Mouse (Mus musculus): ENCODE measurements around the gene Adgrg7. TPM values are rescaled to one million over a fixed set of nuclear protein-coding genes. Genes with fewer than 3 reads are reported as not detected.

The Adgrg7 gene
- total RNA-seq, 2 experiments from 2014 or later: not detected

- intact Hi-C loops (cut with DNase I): no loop called here
- DNase-seq: no peak
- no peak for TF ChIP-seq CTCF (IDR thresholded peaks at IDR 0.05)
- H3K27ac ChIP-seq: no peak overlapping the region
- H3K4me3 ChIP-seq: no peak overlapping the region
Observed at GRCm38 (mm10) chr16:56690715-56691114, 104.9 kb downstream of the Adgrg7 start.

GRCm38 (mm10) chr16:56686747-56687146 is 108.9 kb downstream of the Adgrg7 start:
- no peak for TF ChIP-seq CTCF (IDR thresholded peaks at IDR 0.05)
- Histone ChIP-seq H3K4me3 (no peak overlapping the region), H3K27ac (no peak overlapping the region)
- DNase-seq: no peak
- intact Hi-C loops (cut with DNase I): no loop called here

GRCm38 (mm10) chr16:56681010-56681645 is 114.5 kb downstream of the Adgrg7 start:
- TF ChIP-seq CTCF (IDR thresholded peaks at IDR 0.05): no peak
- H3K4me3 ChIP-seq: no peak overlapping the region
- no peak overlapping the region for H3K27ac ChIP-seq
- intact Hi-C loops (cut with DNase I): no loop called here
- DNase-seq: no peak

- intact Hi-C loops (cut with DNase I): loop anchor here (2.0 to 5.0 kb wide), 2 partner anchors 176 to 365 kb away; no protein-coding TSS in a partner anchor
- Histone ChIP-seq H3K27ac (no peak overlapping the region), H3K4me3 (no peak overlapping the region)
- TF ChIP-seq CTCF (IDR thresholded peaks at IDR 0.05): peak; percentile 45
- DNase-seq: no peak
Observed at GRCm38 (mm10) chr16:56677146-56677545, 118.5 kb downstream of the Adgrg7 start.

Other genes with a start within 250 kb of the Adgrg7 start
- gene Tfg, start 78.4 kb downstream of the Adgrg7 start, total RNA-seq (2021): 10 to 100 TPM; 43.9 to 45.1 TPM
- gene Tmem45a, start 90.3 kb upstream of the Adgrg7 start, total RNA-seq (2021): 1 to 10 TPM; 1.8 to 2.8 TPM
- gene Lnp1, start 132.2 kb upstream of the Adgrg7 start, total RNA-seq (2021): not detected

All from gastrocnemius, adult 2 months (tissue).